9 mouse cellular contexts compared by ENCODE assay signal in the genomic region with DNA sequence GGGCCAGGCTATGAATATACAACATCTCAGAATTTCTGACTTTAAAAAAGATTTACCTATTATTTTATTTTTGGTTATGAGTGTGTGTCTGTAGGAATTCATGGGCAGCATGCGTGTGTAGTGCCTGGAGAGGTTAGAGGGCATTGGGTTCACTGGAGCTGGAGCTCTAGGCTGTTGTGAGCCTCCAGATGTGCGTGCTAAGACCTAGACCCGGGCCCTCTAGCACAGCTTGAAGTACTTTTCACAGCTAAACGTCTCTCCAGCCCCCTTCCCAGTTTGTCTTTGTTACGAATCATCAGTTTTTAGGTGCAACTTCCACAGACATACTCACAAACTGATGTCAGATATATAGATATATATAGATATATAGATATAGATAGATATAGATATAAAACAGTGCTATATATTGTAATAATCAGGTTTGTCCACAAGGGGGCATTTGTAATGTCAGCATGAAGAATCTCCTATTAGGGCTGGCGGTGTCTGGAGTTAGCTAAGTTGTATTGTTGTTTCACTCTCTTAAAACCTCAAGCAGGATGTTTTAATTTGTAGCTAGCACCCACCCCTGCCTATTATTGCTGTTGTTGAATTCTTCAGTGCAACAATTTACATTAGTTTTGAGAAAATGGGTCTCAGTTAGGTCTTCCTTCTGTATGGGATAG. TPM values are rescaled to one million over a fixed set of nuclear protein-coding genes. Genes with fewer than 3 reads are reported as not detected.
DNase-seq lines count a peak whose midpoint lies in the region; ATAC-seq and TF ChIP-seq lines count a peak whose summit lies in the region.
"Had no signal": no experiment of that assay in that cellular context is flagged by ENCODE, and none has a peak within 500 bp of the region (broad histone marks: within the 10 kb centered on the region; RNA-seq: fewer than 3 reads in every experiment).

No protein-coding gene starts in this region.

- H3K36me3 ChIP-seq in kidney, embryonic 15.5 days, result no peaks in the 10 kb centered on the region
- H3K36me3 ChIP-seq in CH12.LX (replicated peaks in 1 of 2; ENCODE audit: control insufficient read depth in 1 of 2, insufficient read depth in 1 of 2, low read length in 1 of 2), result no peaks in the 10 kb centered on the region

- dilution Hi-C loops in CH12.LX (cut with MboI; ENCODE audit: extremely low pct_ligation_motif_present, extremely low pct_unique_long_range_greater_than_20kb, low sequenced_read_pairs), result no loop called here

- no peaks in the 10 kb centered on the region for H3K27me3 ChIP-seq in kidney, embryonic 15.5 days
- H3K27me3 ChIP-seq in CH12.LX (replicated peaks), result no peaks in the 10 kb centered on the region

- no peak for TF ChIP-seq POLR2A in CH12.LX (IDR thresholded peaks at IDR 0.05; ENCODE audit: low read depth, low read length)

- H3K79me2 ChIP-seq in CH12.LX (replicated peaks; ENCODE audit: control insufficient read depth, extremely low read depth, insufficient read depth, poor library complexity, severe bottlenecking), result no peaks in the 10 kb centered on the region

- TF ChIP-seq EP300 in CH12.LX (IDR thresholded peaks at IDR 0.05; ENCODE audit: low read length), result no peak

- H3K9ac ChIP-seq in kidney, embryonic 15.5 days, result no peak overlapping the region
- H3K9ac ChIP-seq in CH12.LX (ENCODE audit: insufficient read depth, low read depth), result no peak overlapping the region

- peak; percentile 10 for TF ChIP-seq RAD21 in CH12.LX (IDR thresholded peaks at IDR 0.05; ENCODE audit: low read depth, low read length)

- TF ChIP-seq CTCF in CH12.LX (conservative IDR thresholded peaks at IDR 0.05 in 1 of 2, IDR thresholded peaks at IDR 0.05 in 1 of 2; ENCODE audit: low read depth in 2 of 2, low read length in 2 of 2), result peak; percentile 13 to 59; a peak in 2 of 4 replicates

- no peak overlapping the region for H3K27ac ChIP-seq in kidney, embryonic 15.5 days
- H3K27ac ChIP-seq in CH12.LX (ENCODE audit: insufficient read depth, low read depth), result no peak overlapping the region

- no peaks in the 10 kb centered on the region for H3K9me3 ChIP-seq in kidney, embryonic 15.5 days (replicated peaks)
- no peaks in the 10 kb centered on the region for H3K9me3 ChIP-seq in CH12.LX (replicated peaks; ENCODE audit: low read length)

- no peak overlapping the region for H3K4me2 ChIP-seq in kidney, embryonic 15.5 days
- peak overlapping the region; percentile 32; the same call in 1 of the 2 replicates for H3K4me2 ChIP-seq in CH12.LX (ENCODE audit: insufficient read depth, low read depth, poor library complexity, severe bottlenecking)

- no peak overlapping the region for H3K4me3 ChIP-seq in kidney, embryonic 15.5 days (replicated peaks)
- H3K4me3 ChIP-seq in CH12.LX (replicated peaks in 1 of 3; ENCODE audit: low read depth in 2 of 3, low read length in 2 of 3, poor library complexity in 1 of 3), result no peak overlapping the region

- no peak for DNase-seq in kidney, adult 18-20 months
- peak; percentile 45 for DNase-seq in CH12.LX (ENCODE audit: extremely low read depth)
- peak; percentile 1 for DNase-seq in c-Kit-negative CD71-positive TER-119-positive erythroid progenitor cells, embryonic 14.5 days (ENCODE audit: low read depth, low spot score)
- DNase-seq in induced T-regulatory cell, adult 2 months (ENCODE audit: low read depth), result peak; percentile 64
- DNase-seq in cerebellum, postnatal 25 days, result no peak
- no peak for DNase-seq in adrenal gland, postnatal 25 days

- 0 out of 2 replicates have a peak, but pooled peaks have one; percentile 46 for ATAC-seq in kidney, embryonic 15.5 days (replicated peaks; ENCODE audit: low FRiP score)
- no peak for ATAC-seq in erythroblast, adult 5-6 weeks (replicated peaks; ENCODE audit: low FRiP score, poor library complexity, severe bottlenecking)

- 68% methylated on average over 6 of the region's 6 CpGs for WGBS in kidney, embryonic 15.5 days

- H3K4me1 ChIP-seq in kidney, embryonic 15.5 days, result no peaks in the 10 kb centered on the region
- H3K4me1 ChIP-seq in CH12.LX (ENCODE audit: control insufficient read depth in 1 of 2, insufficient read depth in 2 of 2), result peaks cover 3 to 6% of the 10 kb centered on the region in 2 experiments; a peak in 3 of 4 replicates

- in situ Hi-C loops in CH12.LX (cut with MboI; ENCODE audit: low pct_ligation_motif_present, low pct_unique_long_range_greater_than_20kb, low sequenced_read_pairs), result loop anchor here (25.0 kb wide), 1 partner anchor 184 kb away; no protein-coding TSS in a partner anchor

TF ChIP-seq in CH12.LX, 34 proteins besides CTCF, POLR2A, EP300 and RAD21:
- TF ChIP-seq SMC3 (IDR thresholded peaks at IDR 0.05; ENCODE audit: low read depth, low read length), result peak; percentile 42
- no peak for TF ChIP-seq TCF12 (IDR thresholded peaks at IDR 0.05; ENCODE audit: low read depth, low read length)
- no peak for TF ChIP-seq JUND (conservative IDR thresholded peaks at IDR 0.05; ENCODE audit: low read depth, low read length)

RNA-seq across cellular contexts. Expression of gene Ccdc169, which starts 15.7 kb away (rescaled TPM):
- 0.05 TPM in 2 replicates for polyA plus RNA-seq in kidney, embryonic 15.5 days (2015; fragmentation: Nextera tagmentation; extraction: Ambion mirVana)
- total RNA-seq in CH12.LX (2012; rRNA removed) (0.08 and 0.13 TPM in 2 replicates), CH12.LX (2014; rRNA removed) (0.15 TPM in 1 of 2 replicates, not detected in the other)
- polyA plus RNA-seq in CH12.LX (2012; ENCODE audit: insufficient read length, low read depth), result 0.10 and 0.14 TPM in 2 replicates
- not detected in 2 replicates for total RNA-seq in erythroblast, adult 5-6 weeks (2015; ENCODE audit: low replicate concordance)
- not detected in 2 replicates for total RNA-seq in erythroblast, adult 5-6 weeks (2017; ENCODE audit: low replicate concordance)
- not detected in 2 replicates for total RNA-seq in adrenal gland, postnatal 25 days (2021)
- polyA plus RNA-seq: heart, embryonic 14.5 days had no signal

RNA-seq across cellular contexts. Expression of gene Sohlh2, which starts 29.0 kb away (rescaled TPM):
- polyA plus RNA-seq in kidney, embryonic 15.5 days (2015; fragmentation: Nextera tagmentation; extraction: Ambion mirVana), result 0.12 TPM in 1 of 2 replicates, not detected in the other
- not detected in 2 replicates for total RNA-seq in CH12.LX (2012; rRNA removed)
- total RNA-seq in CH12.LX (2014; rRNA removed), result not detected in 2 replicates
- not detected in 2 replicates for polyA plus RNA-seq in CH12.LX (2012; ENCODE audit: insufficient read length, low read depth)
- not detected in 2 replicates for total RNA-seq in erythroblast, adult 5-6 weeks (2015; ENCODE audit: low replicate concordance)
- total RNA-seq in erythroblast, adult 5-6 weeks (2017; ENCODE audit: low replicate concordance), result not detected in 2 replicates
- not detected in 2 replicates for total RNA-seq in adrenal gland, postnatal 25 days (2021)
- polyA plus RNA-seq: heart, embryonic 14.5 days had no signal

RNA-seq across cellular contexts. Expression of gene Spg20, which starts 40.9 kb away (rescaled TPM):
- 47.8 and 48.4 TPM in 2 replicates for polyA plus RNA-seq in kidney, embryonic 15.5 days (2015; fragmentation: Nextera tagmentation; extraction: Ambion mirVana)
- total RNA-seq in CH12.LX (2012; rRNA removed) (31.5 and 34.5 TPM in 2 replicates), CH12.LX (2014; rRNA removed) (37.6 and 38.2 TPM in 2 replicates)
- polyA plus RNA-seq in CH12.LX (2012; ENCODE audit: insufficient read length, low read depth), result 43.0 and 51.3 TPM in 2 replicates
- 3.1 and 3.7 TPM in 2 replicates for total RNA-seq in erythroblast, adult 5-6 weeks (2015; ENCODE audit: low replicate concordance)
- 2.2 and 6.2 TPM in 2 replicates for total RNA-seq in erythroblast, adult 5-6 weeks (2017; ENCODE audit: low replicate concordance)
- total RNA-seq in adrenal gland, postnatal 25 days (2021), result 40.9 and 57.9 TPM in 2 replicates

Comparison
In these comparisons a context has a peak if more than half of its experiments do, and no peak if none do; other contexts are left out.
1. DNase-seq: peak in CH12.LX (single experiment), c-Kit-negative CD71-positive TER-119-positive erythroid progenitor cells, embryonic 14.5 days (single experiment) and induced T-regulatory cell, adult 2 months (single experiment); none in kidney, adult 18-20 months (single experiment), cerebellum, postnatal 25 days (0 of 2) and adrenal gland, postnatal 25 days (single experiment).